Mouse (Mus musculus): ENCODE measurements around the gene Pmf1.

GRCm38 (mm10) chr3:88418016-88418415, 7.9 kb upstream of the Pmf1 start:
- TF ChIP-seq CTCF (IDR thresholded peaks at IDR 0.05; ENCODE audit: low read depth) (no peak), EP300 (IDR thresholded peaks at IDR 0.05; ENCODE audit: low read depth) (no peak)
